Mouse (Mus musculus) ES-Bruce4 (cell line): ENCODE results near the gene Astn2.

ENCODE experiments used
- CTCF ChIP-seq: IDR thresholded peaks from one replicate; pipeline ENCODE4 v1.8.1; 2011; ENCODE audit warnings: low read depth, low read length
- POLR2A ChIP-seq: IDR thresholded peaks from one replicate; pipeline ENCODE4 v1.8.1; 2011; ENCODE audit warnings: low read length; ENCODE audit not compliant: insufficient read depth

GRCm38 (mm10) chr4:65821070-65821469 is 583.3 kb downstream of the Astn2 start:
- no peak for TF ChIP-seq POLR2A
- no peak for TF ChIP-seq CTCF
